Mouse (Mus musculus): ENCODE results near the gene Colgalt2. TPM values are rescaled to one million over a fixed set of nuclear protein-coding genes. Genes with fewer than 3 reads are reported as not detected.
A peak's percentile ranks its signal among the peaks of the same experiment; 100 is the strongest.

The Colgalt2 gene
- polyA plus RNA-seq, 1 experiment from 2014 or later: 0.21 TPM

GRCm38 (mm10) chr1:152400556-152401540 lies 1.2 kb downstream of the Colgalt2 start:
- WGBS (ENCODE audit: insufficient replicate concordance): 25% methylated on average over 14 of the region's 14 CpGs
- H3K9me3 ChIP-seq (ENCODE audit: low read length): peaks cover 10% of the 10 kb centered on the region; the same call in 1 of the 2 replicates
- ATAC-seq (no peak), DNase-seq (no peak)
- no peak overlapping the region; the same call in 1 of the 2 replicates for H3K9ac ChIP-seq (replicated peaks)
- H3K27me3 ChIP-seq (ENCODE audit: insufficient read depth, low read length): peaks cover 23% of the 10 kb centered on the region
- H3K27ac ChIP-seq (ENCODE audit: low read depth): no peak overlapping the region
- peak overlapping the region; percentile 79 for H3K4me2 ChIP-seq (ENCODE audit: low read depth, low read length)
- H3K36me3 ChIP-seq (replicated peaks; ENCODE audit: insufficient read depth, low read length): no peaks in the 10 kb centered on the region
- H3K4me1 ChIP-seq (ENCODE audit: insufficient read depth): 0 out of 2 replicates have a peak, but pooled peaks cover 6% of the 10 kb centered on the region
- peak overlapping the region; percentile 52 for H3K4me3 ChIP-seq (ENCODE audit: low read depth, low read length)
- TF ChIP-seq CTCF (IDR thresholded peaks at IDR 0.05; ENCODE audit: low read depth): no peak
- TF ChIP-seq EP300 (IDR thresholded peaks at IDR 0.05; ENCODE audit: low read depth): no peak

GRCm38 (mm10) chr1:152407021-152407946 lies 7.7 kb downstream of the Colgalt2 start:
- Histone ChIP-seq H3K9me3 (ENCODE audit: low read length) (no peaks in the 10 kb centered on the region), H3K27ac (ENCODE audit: low read depth) (no peak overlapping the region), H3K27me3 (ENCODE audit: insufficient read depth, low read length) (peaks cover 4% of the 10 kb centered on the region; the same call in 1 of the 2 replicates), H3K36me3 (replicated peaks; ENCODE audit: insufficient read depth, low read length) (no peaks in the 10 kb centered on the region), H3K4me1 (ENCODE audit: insufficient read depth) (no peaks in the 10 kb centered on the region), H3K4me3 (ENCODE audit: low read depth, low read length) (no peak overlapping the region), H3K4me2 (ENCODE audit: low read depth, low read length) (no peak overlapping the region), H3K9ac (replicated peaks) (no peak overlapping the region)
- no peak for ATAC-seq
- no peak for TF ChIP-seq EP300 (IDR thresholded peaks at IDR 0.05; ENCODE audit: low read depth)
- no peak for TF ChIP-seq CTCF (IDR thresholded peaks at IDR 0.05; ENCODE audit: low read depth)
- DNase-seq: no peak
- 47% methylated on average over 22 of the region's 22 CpGs for WGBS (ENCODE audit: insufficient replicate concordance)

- Histone ChIP-seq H3K9ac (replicated peaks) (no peak overlapping the region), H3K9me3 (ENCODE audit: low read length) (no peaks in the 10 kb centered on the region), H3K4me1 (ENCODE audit: insufficient read depth) (no peaks in the 10 kb centered on the region), H3K27ac (ENCODE audit: low read depth) (no peak overlapping the region), H3K36me3 (replicated peaks; ENCODE audit: insufficient read depth, low read length) (no peaks in the 10 kb centered on the region), H3K4me3 (ENCODE audit: low read depth, low read length) (no peak overlapping the region), H3K27me3 (ENCODE audit: insufficient read depth, low read length) (no peaks in the 10 kb centered on the region), H3K4me2 (ENCODE audit: low read depth, low read length) (no peak overlapping the region)
- TF ChIP-seq EP300 (IDR thresholded peaks at IDR 0.05; ENCODE audit: low read depth): no peak
- TF ChIP-seq CTCF (IDR thresholded peaks at IDR 0.05; ENCODE audit: low read depth): no peak
- DNase-seq (no peak), ATAC-seq (no peak)
- WGBS (ENCODE audit: insufficient replicate concordance): 76% methylated on average over 4 of the region's 4 CpGs
Observed at GRCm38 (mm10) chr1:152409356-152409755, 9.7 kb downstream of the Colgalt2 start.

DNA sequence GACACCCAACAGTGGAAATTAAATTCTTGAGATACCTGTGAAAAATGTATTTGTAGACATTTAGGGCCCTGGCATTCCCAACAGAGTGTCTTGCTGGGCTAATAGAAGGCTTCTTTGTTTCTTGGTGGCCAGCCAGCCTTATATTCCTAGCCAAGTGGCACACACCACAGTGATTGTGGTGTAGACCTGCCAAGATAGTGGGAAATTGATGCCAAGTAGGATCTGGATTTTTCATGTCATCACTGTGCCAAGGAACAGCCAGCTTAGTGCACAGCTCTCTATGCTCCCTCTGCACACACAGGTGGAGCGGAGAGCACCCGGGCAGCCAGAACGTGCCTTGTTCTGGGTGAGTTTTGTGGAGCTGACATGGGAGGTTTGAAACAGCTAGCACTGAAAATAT lies 11.0 kb downstream of the Colgalt2 start:
- no peak overlapping the region for H3K27ac ChIP-seq (ENCODE audit: low read depth)
- no peak for ATAC-seq
- no peaks in the 10 kb centered on the region for H3K9me3 ChIP-seq (ENCODE audit: low read length)
- no peak overlapping the region for H3K9ac ChIP-seq (replicated peaks)
- H3K36me3 ChIP-seq (replicated peaks; ENCODE audit: insufficient read depth, low read length): no peaks in the 10 kb centered on the region
- 76% methylated on average over 3 of the region's 3 CpGs for WGBS (ENCODE audit: insufficient replicate concordance)
- H3K4me1 ChIP-seq (ENCODE audit: insufficient read depth): no peaks in the 10 kb centered on the region
- H3K4me2 ChIP-seq (ENCODE audit: low read depth, low read length): no peak overlapping the region
- H3K4me3 ChIP-seq (ENCODE audit: low read depth, low read length): no peak overlapping the region
- H3K27me3 ChIP-seq (ENCODE audit: insufficient read depth, low read length): no peaks in the 10 kb centered on the region
- DNase-seq: no peak
- no peak for TF ChIP-seq CTCF (IDR thresholded peaks at IDR 0.05; ENCODE audit: low read depth)
- TF ChIP-seq EP300 (IDR thresholded peaks at IDR 0.05; ENCODE audit: low read depth): no peak

GRCm38 (mm10) chr1:152413116-152413515 lies 13.5 kb downstream of the Colgalt2 start:
- no peaks in the 10 kb centered on the region for H3K4me1 ChIP-seq (ENCODE audit: insufficient read depth)
- no peaks in the 10 kb centered on the region for H3K9me3 ChIP-seq (ENCODE audit: low read length)
- H3K9ac ChIP-seq (replicated peaks): no peak overlapping the region
- no peaks in the 10 kb centered on the region for H3K36me3 ChIP-seq (replicated peaks; ENCODE audit: insufficient read depth, low read length)
- H3K4me3 ChIP-seq (ENCODE audit: low read depth, low read length): no peak overlapping the region
- no peak overlapping the region for H3K27ac ChIP-seq (ENCODE audit: low read depth)
- no peak for ATAC-seq
- 77% methylated on average over 2 of the region's 2 CpGs for WGBS (ENCODE audit: insufficient replicate concordance)
- H3K27me3 ChIP-seq (ENCODE audit: insufficient read depth, low read length): no peaks in the 10 kb centered on the region
- DNase-seq: no peak
- H3K4me2 ChIP-seq (ENCODE audit: low read depth, low read length): no peak overlapping the region
- TF ChIP-seq EP300 (IDR thresholded peaks at IDR 0.05; ENCODE audit: low read depth): no peak
- no peak for TF ChIP-seq CTCF (IDR thresholded peaks at IDR 0.05; ENCODE audit: low read depth)

- WGBS (ENCODE audit: insufficient replicate concordance): 70% methylated on average over 1 of the region's 1 CpGs
- Histone ChIP-seq H3K4me3 (ENCODE audit: low read depth, low read length) (no peak overlapping the region), H3K9ac (replicated peaks) (no peak overlapping the region), H3K27me3 (ENCODE audit: insufficient read depth, low read length) (no peaks in the 10 kb centered on the region), H3K4me2 (ENCODE audit: low read depth, low read length) (no peak overlapping the region), H3K36me3 (replicated peaks; ENCODE audit: insufficient read depth, low read length) (no peaks in the 10 kb centered on the region), H3K27ac (ENCODE audit: low read depth) (no peak overlapping the region), H3K9me3 (ENCODE audit: low read length) (no peaks in the 10 kb centered on the region), H3K4me1 (ENCODE audit: insufficient read depth) (no peaks in the 10 kb centered on the region)
- no peak for TF ChIP-seq EP300 (IDR thresholded peaks at IDR 0.05; ENCODE audit: low read depth)
- TF ChIP-seq CTCF (IDR thresholded peaks at IDR 0.05; ENCODE audit: low read depth): no peak
- ATAC-seq (no peak), DNase-seq (no peak)
Observed at GRCm38 (mm10) chr1:152413961-152414360, 14.3 kb downstream of the Colgalt2 start.
